Mouse (Mus musculus): ENCODE measurements around the gene Ky. TPM values are rescaled to one million over a fixed set of nuclear protein-coding genes. Genes with fewer than 3 reads are reported as not detected.

Gene Ky
- polyA plus RNA-seq, 1 experiment from 2014 or later, result 0.36 TPM

- Histone ChIP-seq H3K27me3 (no peaks in the 10 kb centered on the region), H3K4me3 (no peak overlapping the region), H3K27ac (no peak overlapping the region), H3K9ac (no peak overlapping the region), H3K36me3 (no peaks in the 10 kb centered on the region), H3K9me3 (no peaks in the 10 kb centered on the region), H3K4me1 (0 out of 2 replicates have a peak, but pooled peaks cover 3% of the 10 kb centered on the region), H3K4me2 (no peak overlapping the region)
- 63% methylated on average over 9 of the region's 9 CpGs for WGBS
- no peak for ATAC-seq (ENCODE audit: borderline replicate concordance, extremely low read depth, low FRiP score, low TSS enrichment)
These were observed 11.1 kb upstream of the Ky start for GRCm38 (mm10) chr9:102494454-102494853.

DNA sequence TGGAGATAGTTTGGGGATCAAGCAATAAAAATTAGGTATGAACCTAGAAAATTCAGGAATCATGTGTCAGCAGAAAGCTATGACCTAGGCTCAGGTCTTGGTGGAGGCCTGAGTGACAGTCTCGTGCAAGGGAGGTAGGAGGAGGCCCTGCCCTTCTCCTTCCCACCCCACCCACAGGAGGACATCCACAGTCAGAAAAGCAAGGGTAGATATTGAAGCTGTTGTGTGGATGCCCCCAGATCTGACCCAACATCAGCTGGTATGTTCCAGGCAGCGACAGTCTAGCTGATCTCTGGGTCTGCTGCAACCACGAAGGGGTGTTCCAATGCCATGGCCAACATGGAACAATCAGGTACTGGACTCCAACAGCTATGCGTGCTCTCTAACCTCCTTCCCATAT is 10.3 kb upstream of the Ky start:
- no peak overlapping the region for H3K4me3 ChIP-seq
- ATAC-seq (ENCODE audit: borderline replicate concordance, extremely low read depth, low FRiP score, low TSS enrichment), result no peak
- H3K4me2 ChIP-seq, result no peak overlapping the region
- WGBS, result 86% methylated on average over 4 of the region's 4 CpGs
- H3K9ac ChIP-seq, result no peak overlapping the region
- no peak overlapping the region for H3K27ac ChIP-seq
- 0 out of 2 replicates have a peak, but pooled peaks cover 3% of the 10 kb centered on the region for H3K4me1 ChIP-seq
- H3K27me3 ChIP-seq, result no peaks in the 10 kb centered on the region
- H3K36me3 ChIP-seq, result no peaks in the 10 kb centered on the region
- no peaks in the 10 kb centered on the region for H3K9me3 ChIP-seq

- Histone ChIP-seq H3K27ac (no peak overlapping the region), H3K4me3 (no peak overlapping the region), H3K36me3 (no peaks in the 10 kb centered on the region), H3K9ac (no peak overlapping the region), H3K27me3 (no peaks in the 10 kb centered on the region), H3K9me3 (no peaks in the 10 kb centered on the region), H3K4me1 (0 out of 2 replicates have a peak, but pooled peaks cover 3% of the 10 kb centered on the region), H3K4me2 (no peak overlapping the region)
- no peak for ATAC-seq (ENCODE audit: borderline replicate concordance, extremely low read depth, low FRiP score, low TSS enrichment)
- WGBS, result 72% methylated on average over 3 of the region's 3 CpGs
These were observed 9.0 kb upstream of the Ky start for GRCm38 (mm10) chr9:102496481-102497041.

GRCm38 (mm10) chr9:102497089-102497690 is 8.4 kb upstream of the Ky start:
- Histone ChIP-seq H3K27me3 (no peaks in the 10 kb centered on the region), H3K4me3 (no peak overlapping the region), H3K4me2 (no peak overlapping the region), H3K9me3 (no peaks in the 10 kb centered on the region), H3K4me1 (0 out of 2 replicates have a peak, but pooled peaks cover 3% of the 10 kb centered on the region), H3K9ac (no peak overlapping the region), H3K27ac (no peak overlapping the region), H3K36me3 (no peaks in the 10 kb centered on the region)
- WGBS, result 65% methylated on average over 9 of the region's 9 CpGs
- ATAC-seq (ENCODE audit: borderline replicate concordance, extremely low read depth, low FRiP score, low TSS enrichment), result no peak

DNA sequence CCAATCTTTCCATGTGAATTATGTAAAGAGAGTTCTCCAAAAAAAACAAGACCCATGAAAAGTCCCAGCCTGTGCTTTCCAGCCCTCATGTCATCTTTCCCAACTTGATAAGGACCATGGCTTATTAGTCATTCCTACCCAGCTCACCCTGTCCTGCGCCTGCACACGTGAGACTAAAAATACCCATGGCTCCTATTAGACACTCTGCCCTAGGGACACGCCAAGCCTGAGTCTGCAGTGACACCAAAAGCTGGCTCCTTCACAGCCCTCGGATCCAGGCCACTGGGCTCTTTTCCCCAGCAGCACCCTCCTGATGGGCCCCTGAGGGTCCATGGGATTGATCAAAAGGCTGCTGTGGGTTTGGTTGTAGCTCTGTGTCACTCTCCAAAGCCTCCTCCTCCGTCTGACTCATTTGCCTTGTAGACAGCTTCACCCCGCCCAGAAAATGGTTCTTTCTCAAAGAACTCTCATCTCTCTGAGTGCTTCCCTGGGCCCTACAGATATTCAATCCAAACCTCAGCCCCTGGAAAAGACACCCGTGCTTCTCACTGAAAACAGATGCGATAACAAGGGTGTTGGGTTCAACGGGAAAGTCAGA is 7.6 kb upstream of the Ky start:
- H3K36me3 ChIP-seq, result no peaks in the 10 kb centered on the region
- no peak overlapping the region for H3K4me2 ChIP-seq
- no peaks in the 10 kb centered on the region for H3K9me3 ChIP-seq
- H3K27ac ChIP-seq, result no peak overlapping the region
- H3K4me3 ChIP-seq, result no peak overlapping the region
- H3K4me1 ChIP-seq, result no peaks in the 10 kb centered on the region
- no peaks in the 10 kb centered on the region for H3K27me3 ChIP-seq
- WGBS, result 74% methylated on average over 9 of the region's 9 CpGs
- H3K9ac ChIP-seq, result no peak overlapping the region
- no peak for ATAC-seq (ENCODE audit: borderline replicate concordance, extremely low read depth, low FRiP score, low TSS enrichment)

GRCm38 (mm10) chr9:102498701-102499100 is 6.8 kb upstream of the Ky start:
- Histone ChIP-seq H3K9me3 (no peaks in the 10 kb centered on the region), H3K27me3 (no peaks in the 10 kb centered on the region), H3K4me1 (no peaks in the 10 kb centered on the region), H3K36me3 (no peaks in the 10 kb centered on the region), H3K9ac (no peak overlapping the region), H3K4me3 (no peak overlapping the region), H3K27ac (no peak overlapping the region), H3K4me2 (no peak overlapping the region)
- 86% methylated on average over 6 of the region's 6 CpGs for WGBS
- no peak for ATAC-seq (ENCODE audit: borderline replicate concordance, extremely low read depth, low FRiP score, low TSS enrichment)

GRCm38 (mm10) chr9:102499266-102499665 is 6.3 kb upstream of the Ky start:
- Histone ChIP-seq H3K9me3 (no peaks in the 10 kb centered on the region), H3K4me1 (no peaks in the 10 kb centered on the region), H3K27ac (no peak overlapping the region), H3K9ac (no peak overlapping the region), H3K27me3 (no peaks in the 10 kb centered on the region), H3K4me3 (no peak overlapping the region), H3K36me3 (no peaks in the 10 kb centered on the region), H3K4me2 (no peak overlapping the region)
- ATAC-seq (ENCODE audit: borderline replicate concordance, extremely low read depth, low FRiP score, low TSS enrichment), result no peak
- WGBS, result 76% methylated on average over 4 of the region's 4 CpGs

DNA sequence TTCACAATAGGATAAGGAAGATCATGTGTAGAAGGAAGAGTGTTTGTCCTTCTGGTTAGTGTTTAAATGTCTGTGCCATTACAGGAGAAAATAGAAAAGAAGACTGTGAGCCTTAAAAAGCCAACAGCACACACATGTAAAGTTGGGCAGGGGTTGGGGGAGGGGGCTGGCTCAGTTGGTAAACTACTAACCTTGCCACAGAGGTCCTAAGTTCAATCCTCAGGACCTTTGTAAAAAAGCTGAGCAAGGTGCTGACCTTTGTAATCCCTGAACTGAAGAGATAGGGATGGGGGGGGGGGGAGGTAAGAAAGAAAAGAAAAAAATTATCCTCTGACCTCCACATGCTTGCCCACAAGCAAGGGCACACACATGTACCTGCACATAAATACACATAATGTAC is 5.8 kb upstream of the Ky start:
- H3K27ac ChIP-seq, result no peak overlapping the region
- H3K36me3 ChIP-seq, result no peaks in the 10 kb centered on the region
- no peak overlapping the region for H3K4me2 ChIP-seq
- H3K27me3 ChIP-seq, result 0 out of 2 replicates have a peak, but pooled peaks cover under 1% of the 10 kb centered on the region
- no peaks in the 10 kb centered on the region for H3K4me1 ChIP-seq
- no peak for ATAC-seq (ENCODE audit: borderline replicate concordance, extremely low read depth, low FRiP score, low TSS enrichment)
- no peaks in the 10 kb centered on the region for H3K9me3 ChIP-seq
- H3K4me3 ChIP-seq, result no peak overlapping the region
- H3K9ac ChIP-seq, result no peak overlapping the region

- Histone ChIP-seq H3K36me3 (no peaks in the 10 kb centered on the region), H3K4me1 (peaks cover 7% of the 10 kb centered on the region), H3K4me2 (no peak overlapping the region), H3K27me3 (peaks cover 14% of the 10 kb centered on the region), H3K27ac (no peak overlapping the region), H3K4me3 (no peak overlapping the region), H3K9ac (no peak overlapping the region), H3K9me3 (no peaks in the 10 kb centered on the region)
- WGBS, result 53% methylated on average over 4 of the region's 4 CpGs
- ATAC-seq (ENCODE audit: borderline replicate concordance, extremely low read depth, low FRiP score, low TSS enrichment), result no peak
These were observed 4.4 kb upstream of the Ky start for GRCm38 (mm10) chr9:102501113-102501512.

GRCm38 (mm10) chr9:102502015-102502633 is 3.4 kb upstream of the Ky start:
- Histone ChIP-seq H3K4me2 (no peak overlapping the region), H3K36me3 (no peaks in the 10 kb centered on the region), H3K27me3 (peaks cover 24% of the 10 kb centered on the region), H3K4me1 (peaks cover 10% of the 10 kb centered on the region), H3K9me3 (no peaks in the 10 kb centered on the region), H3K27ac (no peak overlapping the region), H3K9ac (no peak overlapping the region), H3K4me3 (no peak overlapping the region)
- ATAC-seq (ENCODE audit: borderline replicate concordance, extremely low read depth, low FRiP score, low TSS enrichment), result no peak
- 58% methylated on average over 11 of the region's 11 CpGs for WGBS

DNA sequence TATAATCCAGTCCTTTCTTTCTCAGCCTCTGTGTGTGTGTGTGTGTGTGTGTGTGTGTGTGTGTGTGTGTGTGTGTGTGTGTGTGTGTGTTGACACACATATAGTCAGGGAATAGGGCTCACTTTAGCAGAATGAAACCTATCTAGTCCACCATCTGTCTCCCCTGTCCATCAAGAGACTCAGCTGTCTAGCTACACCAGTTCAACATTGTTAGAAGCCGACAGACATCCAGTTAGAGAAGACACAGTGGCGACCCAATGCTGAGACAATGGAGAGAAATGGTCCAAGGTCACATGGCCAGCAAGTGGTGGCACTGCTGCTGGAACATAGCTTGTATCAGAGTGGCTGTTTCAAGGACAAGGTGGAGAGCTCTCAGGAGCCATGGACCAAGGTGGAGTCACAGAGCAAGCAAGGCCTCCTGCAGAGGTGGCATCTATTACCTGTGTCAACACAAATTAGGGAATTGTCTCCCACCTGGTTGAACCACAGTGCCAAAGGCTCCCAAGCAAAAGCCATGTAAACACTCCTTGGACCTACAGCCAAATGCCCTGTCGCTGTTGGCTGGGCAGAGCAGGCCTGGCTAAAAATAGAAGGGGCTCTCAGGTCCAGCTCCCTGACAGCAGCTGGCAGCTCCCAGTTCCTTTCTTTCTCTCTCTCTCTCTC is 703 bp upstream of the Ky start:
- no peak overlapping the region for H3K27ac ChIP-seq
- H3K4me3 ChIP-seq, result no peak overlapping the region
- 60% methylated on average over 3 of the region's 3 CpGs for WGBS
- H3K4me1 ChIP-seq, result peaks cover 10% of the 10 kb centered on the region
- no peak overlapping the region for H3K9ac ChIP-seq
- peaks cover 34% of the 10 kb centered on the region for H3K27me3 ChIP-seq
- no peaks in the 10 kb centered on the region for H3K9me3 ChIP-seq
- ATAC-seq (ENCODE audit: borderline replicate concordance, extremely low read depth, low FRiP score, low TSS enrichment), result no peak
- H3K36me3 ChIP-seq, result no peaks in the 10 kb centered on the region
- H3K4me2 ChIP-seq, result no peak overlapping the region

DNA sequence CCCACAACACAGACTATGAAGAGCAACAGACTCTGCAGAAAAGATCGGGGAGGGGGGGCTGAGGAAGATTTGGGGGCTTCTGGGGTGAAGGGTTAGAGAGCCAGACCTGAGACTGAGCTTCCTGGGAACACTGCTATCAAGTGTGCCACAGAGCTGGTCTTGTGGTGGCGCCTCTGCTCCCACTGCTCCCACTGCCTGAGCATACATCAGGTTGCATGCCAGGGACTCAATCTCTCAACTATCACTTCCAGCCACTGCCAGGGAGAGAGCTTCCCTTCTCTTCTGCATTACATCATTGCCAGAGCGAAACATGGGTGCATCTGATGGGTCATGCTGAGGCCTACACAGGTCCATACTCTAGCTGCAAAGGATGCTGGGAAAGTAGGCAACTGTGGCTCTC is 2.8 kb downstream of the Ky start:
- Histone ChIP-seq H3K27ac (no peak overlapping the region), H3K9me3 (no peaks in the 10 kb centered on the region), H3K36me3 (no peaks in the 10 kb centered on the region), H3K27me3 (peaks cover 34% of the 10 kb centered on the region), H3K4me3 (no peak overlapping the region), H3K4me2 (no peak overlapping the region), H3K4me1 (peaks cover 10% of the 10 kb centered on the region), H3K9ac (no peak overlapping the region)
- no peak for ATAC-seq (ENCODE audit: borderline replicate concordance, extremely low read depth, low FRiP score, low TSS enrichment)
- WGBS, result 88% methylated on average over 3 of the region's 3 CpGs
